Mouse (Mus musculus) olfactory bulb, adult 2 months (tissue): ENCODE results near the gene Szrd1. TPM values are rescaled to one million over a fixed set of nuclear protein-coding genes. Genes with fewer than 3 reads are reported as not detected.

Source experiments
- H3K27ac ChIP-seq: fragments of 200-500 bp; 2 replicates; pipeline ENCODE4 v1.5.1; 2012; ENCODE audit warnings: low read depth, low read length; ENCODE audit not compliant: insufficient read depth
- H3K4me1 ChIP-seq: fragments of 200-500 bp; 2 replicates; pipeline ENCODE4 v1.6.1; 2012; ENCODE audit warnings: low read length; ENCODE audit not compliant: control insufficient read depth, insufficient read depth
- H3K4me3 ChIP-seq: fragments of 200-500 bp; 2 replicates; pipeline ENCODE4 v1.5.1; 2012; ENCODE audit warnings: mild to moderate bottlenecking, low read depth, low read length, moderate library complexity; ENCODE audit not compliant: insufficient read depth
- CTCF ChIP-seq: fragments of 200-500 bp; IDR thresholded peaks from 2 replicates; pipeline ENCODE4 v1.5.1; 2012; ENCODE audit warnings: low read depth, mild to moderate bottlenecking, low read length, moderate library complexity; ENCODE audit not compliant: insufficient read depth
- POLR2A ChIP-seq: fragments of 200-500 bp; IDR thresholded peaks from 2 replicates; pipeline ENCODE4 v1.6.1; 2012; ENCODE audit warnings: mild to moderate bottlenecking, low read depth, low read length, moderate library complexity; ENCODE audit not compliant: insufficient read depth
- WGBS: fragments of 180-500 bp; shearing (Covaris S2); methylation state at CpG from one replicate; pipeline ENCODE4 v1.1.7; 2018; 5-methylcytosine and 5-hydroxymethylcytosine counted together
- polyA plus RNA-seq: library from polyadenylated mRNA; stranded (reverse); fragments of >200 nt; gene quantifications from 2 replicates; pipeline ENCODE4 v1.2.4, GENCODE M21; 2012; ENCODE audit warnings: low replicate concordance; ENCODE audit not compliant: missing spikeins, insufficient read depth, insufficient read length

The Szrd1 gene
- polyA plus RNA-seq, 1 experiment = not detected

GRCm38 (mm10) chr4:141101855-141102254 lies 37.7 kb downstream of the Szrd1 start:
- Histone ChIP-seq H3K4me3 (no peak overlapping the region), H3K27ac (no peak overlapping the region), H3K4me1 (peaks cover 2% of the 10 kb centered on the region)
- no peak for TF ChIP-seq POLR2A
- TF ChIP-seq CTCF = no peak
- WGBS = 73% methylated on average over 6 of the region's 6 CpGs

GRCm38 (mm10) chr4:141101291-141101690 lies 38.3 kb downstream of the Szrd1 start:
- 94% methylated on average over 9 of the region's 9 CpGs for WGBS
- Histone ChIP-seq H3K4me1 (peaks cover 5% of the 10 kb centered on the region), H3K27ac (no peak overlapping the region), H3K4me3 (no peak overlapping the region)
- TF ChIP-seq CTCF = no peak
- no peak for TF ChIP-seq POLR2A

DNA sequence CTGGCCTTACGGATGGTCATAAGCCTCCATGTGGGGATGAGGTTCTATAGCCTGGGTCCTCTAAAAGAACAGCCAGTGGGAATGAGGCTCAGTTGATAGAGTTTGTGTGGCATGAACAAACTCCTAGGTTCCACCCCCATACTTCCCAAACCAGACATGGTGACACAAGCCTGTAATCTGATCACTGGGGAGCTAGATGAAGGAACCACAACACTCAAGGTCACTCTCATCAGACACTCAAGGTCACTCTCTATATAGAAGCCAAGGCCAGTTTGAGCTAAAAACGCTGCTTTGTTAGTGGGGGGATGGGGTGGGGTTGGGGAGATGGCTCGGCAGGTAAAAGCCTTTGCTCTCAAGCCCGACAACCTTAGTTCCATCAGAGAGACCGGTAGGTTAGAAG lies 39.6 kb downstream of the Szrd1 start:
- Histone ChIP-seq H3K27ac (no peak overlapping the region), H3K4me3 (no peak overlapping the region), H3K4me1 (peaks cover 5% of the 10 kb centered on the region)
- whole genome bisulfite sequencing = 82% methylated on average over 5 of the region's 5 CpGs
- TF ChIP-seq POLR2A = no peak
- no peak for TF ChIP-seq CTCF

DNA sequence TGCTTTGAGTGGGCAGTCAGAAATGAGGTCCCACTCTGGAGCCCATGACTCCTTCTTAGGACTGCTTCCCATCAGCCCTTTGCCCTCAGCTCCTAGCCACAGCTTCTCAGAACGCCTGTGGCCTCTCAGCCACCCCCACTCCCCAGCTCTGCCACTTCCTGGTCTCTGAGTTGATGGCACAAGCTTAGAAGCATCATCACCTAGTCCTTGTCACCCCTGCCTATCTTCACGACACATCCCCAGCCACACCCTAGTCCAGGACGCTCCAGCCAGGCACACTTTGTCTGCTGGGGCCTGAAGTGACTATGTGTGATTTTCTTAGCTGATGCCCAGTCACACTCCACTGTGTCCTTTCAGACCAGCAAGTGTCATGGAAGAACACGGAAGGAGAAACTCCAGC lies 40.6 kb downstream of the Szrd1 start:
- H3K4me1 ChIP-seq = peaks cover 5% of the 10 kb centered on the region
- 90% methylated on average over 4 of the region's 4 CpGs for WGBS
- no peak for TF ChIP-seq POLR2A
- no peak for TF ChIP-seq CTCF
- no peak overlapping the region for H3K27ac ChIP-seq
- no peak overlapping the region for H3K4me3 ChIP-seq

DNA sequence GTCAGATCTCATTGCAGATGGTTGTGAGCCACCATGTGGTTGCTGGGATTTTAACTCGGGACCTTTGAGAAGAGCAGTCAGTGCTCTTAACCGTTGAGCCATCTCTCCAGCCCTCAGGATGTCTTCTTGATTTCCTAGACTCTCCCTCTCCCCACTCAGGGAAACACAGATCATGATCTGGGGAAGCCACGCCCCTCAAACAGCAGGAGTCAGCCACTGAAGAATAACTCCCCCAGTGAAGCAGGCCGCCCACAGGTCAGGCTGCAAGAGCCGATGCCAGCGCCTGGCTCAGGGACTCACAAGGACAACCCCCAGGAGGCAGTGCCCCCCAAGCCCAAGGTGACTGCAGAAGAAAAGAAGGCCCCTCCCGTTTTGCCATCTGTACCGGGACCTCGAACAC lies 42.9 kb downstream of the Szrd1 start:
- no peak overlapping the region for H3K4me3 ChIP-seq
- 9% methylated on average over 9 of the region's 9 CpGs for WGBS
- H3K4me1 ChIP-seq = peaks cover 5% of the 10 kb centered on the region
- TF ChIP-seq CTCF (no peak), POLR2A (no peak)
- H3K27ac ChIP-seq = no peak overlapping the region

DNA sequence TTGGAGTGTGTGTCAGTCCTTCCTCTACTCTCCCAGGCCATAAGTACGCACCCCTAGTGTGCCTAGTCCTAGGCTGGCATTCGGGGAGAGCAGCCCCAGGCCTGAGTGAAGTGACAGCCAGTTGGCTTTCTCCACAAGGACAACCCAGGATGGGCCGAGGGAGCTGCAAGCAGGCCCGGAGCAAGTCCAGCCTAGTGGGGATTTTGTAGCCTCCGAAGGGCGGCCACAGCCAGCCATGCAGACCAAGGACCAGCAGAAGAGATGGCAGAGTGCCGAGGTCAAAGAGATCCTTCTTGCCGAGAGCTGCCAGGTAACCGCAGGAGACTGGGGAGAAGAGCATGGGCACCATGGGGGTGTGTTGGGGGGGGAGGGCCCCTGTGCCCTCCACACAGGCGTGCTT lies 44.6 kb downstream of the Szrd1 start:
- Histone ChIP-seq H3K4me3 (no peak overlapping the region), H3K27ac (no peak overlapping the region), H3K4me1 (peaks cover 5% of the 10 kb centered on the region)
- no peak for TF ChIP-seq CTCF
- no peak for TF ChIP-seq POLR2A
- 78% methylated on average over 10 of the region's 10 CpGs for WGBS

DNA sequence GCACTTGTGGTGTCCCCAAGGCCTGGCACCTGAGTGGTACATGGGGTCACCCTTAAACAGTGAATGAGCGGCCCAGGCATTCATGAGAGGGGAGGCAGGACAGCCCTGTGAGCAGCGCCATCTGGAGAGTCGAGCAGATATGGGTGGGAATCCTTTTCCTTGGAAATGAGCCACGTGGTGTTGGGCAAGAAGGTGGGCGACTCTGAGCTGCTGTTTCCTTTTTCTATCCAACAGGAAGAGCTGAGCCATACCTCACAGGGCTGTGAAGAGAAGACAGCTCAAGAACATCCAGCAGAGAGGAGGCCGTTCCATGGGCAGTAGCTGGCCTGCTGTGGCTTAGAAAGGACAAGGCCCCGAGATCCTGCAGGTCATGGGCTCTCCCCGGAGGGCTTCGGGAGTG lies 50.9 kb downstream of the Szrd1 start:
- no peak overlapping the region for H3K27ac ChIP-seq
- WGBS = 72% methylated on average over 9 of the region's 9 CpGs
- TF ChIP-seq POLR2A (no peak), CTCF (no peak)
- H3K4me1 ChIP-seq = 0 out of 2 replicates have a peak, but pooled peaks cover 6% of the 10 kb centered on the region
- no peak overlapping the region for H3K4me3 ChIP-seq

DNA sequence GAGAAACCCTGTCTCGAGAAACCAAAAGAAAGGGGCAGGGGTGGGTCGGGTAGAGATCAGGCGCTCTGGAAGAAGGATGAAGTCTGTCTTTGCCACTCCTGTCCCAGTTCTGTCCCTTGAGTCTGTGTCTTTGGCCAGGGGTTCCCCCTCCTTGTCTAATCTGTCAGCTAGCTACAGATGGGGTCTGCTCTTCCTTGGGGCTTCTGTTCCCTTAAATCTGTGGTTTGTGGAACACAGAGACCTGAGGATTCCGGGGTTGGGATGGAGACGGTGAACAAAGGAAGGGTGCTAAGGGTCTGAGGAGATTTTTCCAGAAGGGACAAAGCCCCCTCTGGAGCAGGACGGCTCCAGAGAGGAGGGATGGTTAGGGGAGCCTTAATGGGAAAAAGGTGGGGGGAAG lies 51.5 kb downstream of the Szrd1 start, which contains the start of gene Spata21:
Gene Spata21, plus strand, starts transcription at position 301 of the 400 bp plus-strand sequence.
- no peak within 1 kb of the TSS for H3K27ac ChIP-seq
- H3K4me3 ChIP-seq = no peak within 1 kb of the TSS
- 0 out of 2 replicates have a peak, but pooled peaks cover 6% of the 10 kb centered on the region for H3K4me1 ChIP-seq
- 78% methylated on average over 6 of the region's 6 CpGs for WGBS
- TF ChIP-seq POLR2A = no peak
- TF ChIP-seq CTCF = no peak

DNA sequence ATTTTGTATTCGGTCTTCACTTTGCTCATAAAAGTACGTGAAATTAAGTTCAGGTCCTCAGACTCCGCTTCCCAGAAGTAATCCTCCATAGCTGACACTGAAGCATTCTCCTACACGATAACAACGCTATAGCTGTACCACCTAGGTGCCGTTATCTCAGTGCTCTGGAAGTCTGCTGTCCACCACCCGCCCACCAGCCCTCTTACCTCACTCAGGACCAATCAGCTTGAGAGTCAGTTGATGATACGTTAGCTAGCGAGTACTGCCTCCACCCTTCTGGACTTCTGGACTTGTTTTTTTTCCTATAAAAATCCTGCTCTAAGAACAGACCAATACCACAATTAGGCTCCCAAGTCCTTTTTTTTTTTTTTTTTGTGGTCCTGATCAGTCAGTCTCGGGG lies 52.7 kb downstream of the Szrd1 start:
- Histone ChIP-seq H3K4me1 (0 out of 2 replicates have a peak, but pooled peaks cover 6% of the 10 kb centered on the region), H3K27ac (no peak overlapping the region), H3K4me3 (no peak overlapping the region)
- 80% methylated on average over 10 of the region's 10 CpGs for WGBS
- TF ChIP-seq CTCF (no peak), POLR2A (no peak)
